Mouse (Mus musculus) urinary bladder, postnatal 4 days (tissue): ENCODE measurements around the gene Micu1.
"Not testable (repeated sequence)": the region's sequence is repeated elsewhere in the genome, so short reads cannot be mapped to it uniquely, and the experiment has no call there.

Source experiments
- DNase-seq, 2 experiments: peaks; one replicate each; pipeline ENCODE4 v3.0.0; 2021 to 2022; ENCODE audit warnings: low spot score in 2 of 2

The Micu1 gene

GRCm38 (mm10) chr10:59702207-59703032 is at the start of gene Micu1:
Gene Micu1 (plus strand): TSS chr10:59702477.
- peak; percentile 96 to 98 for DNase-seq

- DNase-seq, result no peak
Measured at GRCm38 (mm10) chr10:59656799-59657198, 45.5 kb upstream of the Micu1 start.

DNA sequence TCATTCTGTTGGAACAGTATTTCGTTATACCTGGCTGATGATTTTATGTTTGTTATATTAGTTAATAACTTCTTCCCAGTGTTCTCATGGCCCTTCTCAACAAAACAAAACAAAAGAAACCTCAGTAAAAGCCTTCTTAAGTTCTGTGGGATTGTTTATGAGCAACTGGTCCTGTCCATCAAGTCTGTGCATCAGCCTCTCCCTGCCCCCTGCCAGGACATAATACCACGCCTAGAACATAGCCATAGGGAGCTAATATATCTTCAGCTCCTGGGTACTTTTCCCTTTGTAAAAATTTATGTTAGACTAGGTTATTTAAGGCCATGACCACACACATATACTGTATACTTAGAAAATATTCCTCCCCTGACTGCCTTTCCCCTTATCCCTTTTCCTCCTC is 37.5 kb upstream of the Micu1 start:
- no peak for DNase-seq

GRCm38 (mm10) chr10:59665503-59666291 is 36.6 kb upstream of the Micu1 start:
- no peak for DNase-seq

- DNase-seq, result peak in 1 of 2 experiments; percentile 22
Measured at GRCm38 (mm10) chr10:59667377-59667776, 34.9 kb upstream of the Micu1 start.

GRCm38 (mm10) chr10:59668491-59668890 is 33.8 kb upstream of the Micu1 start:
- DNase-seq, result no peak

- no peak for DNase-seq
Measured at GRCm38 (mm10) chr10:59677836-59678235, 24.4 kb upstream of the Micu1 start.

DNA sequence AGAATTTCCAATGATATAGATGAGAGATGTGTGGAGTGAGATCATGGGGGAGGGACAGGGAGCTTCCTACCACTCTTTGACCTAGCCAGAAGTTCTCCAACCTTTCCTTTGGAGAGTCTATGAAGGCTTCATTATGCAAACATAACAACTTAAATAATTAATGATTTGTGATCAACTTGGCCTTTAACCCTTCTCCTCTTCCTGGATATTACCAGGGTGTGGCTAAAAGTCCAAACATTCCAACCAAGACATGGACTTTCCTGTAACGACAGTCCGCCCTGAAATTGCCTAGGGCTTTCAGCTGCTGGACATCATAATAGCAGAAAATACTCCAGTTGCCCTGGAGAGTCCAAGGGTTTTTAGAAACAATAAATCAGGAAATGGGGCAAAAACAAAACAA is 23.1 kb upstream of the Micu1 start:
- no peak for DNase-seq

GRCm38 (mm10) chr10:59685586-59685985 is 16.7 kb upstream of the Micu1 start:
- DNase-seq, result not testable (repeated sequence)

- no peak for DNase-seq
Measured at GRCm38 (mm10) chr10:59687126-59687525, 15.2 kb upstream of the Micu1 start.

DNA sequence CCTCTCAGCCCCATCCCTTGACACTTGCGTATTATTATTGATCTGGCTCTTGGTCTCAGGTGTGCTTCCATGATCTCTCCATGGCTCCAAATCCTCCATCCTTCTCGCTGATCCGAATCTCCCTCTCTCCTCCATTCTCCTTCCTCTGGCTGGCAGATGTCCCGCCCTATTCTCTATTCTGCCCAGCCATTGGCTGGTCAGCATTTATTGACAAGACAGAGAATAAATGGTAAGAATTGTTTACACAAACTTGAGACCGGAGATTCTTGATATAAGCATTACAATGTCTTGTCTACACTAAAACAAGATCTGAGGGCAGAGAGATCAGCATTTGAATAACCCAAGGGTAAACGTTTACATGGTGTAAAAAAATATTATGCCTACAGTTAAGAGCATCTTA is 12.4 kb upstream of the Micu1 start:
- no peak for DNase-seq

- DNase-seq, result no peak
Measured at GRCm38 (mm10) chr10:59692441-59692840, 9.8 kb upstream of the Micu1 start.

GRCm38 (mm10) chr10:59694104-59694503 is 8.2 kb upstream of the Micu1 start:
- DNase-seq, result no peak

- no peak for DNase-seq
Measured at GRCm38 (mm10) chr10:59699516-59699915, 2.8 kb upstream of the Micu1 start.

DNA sequence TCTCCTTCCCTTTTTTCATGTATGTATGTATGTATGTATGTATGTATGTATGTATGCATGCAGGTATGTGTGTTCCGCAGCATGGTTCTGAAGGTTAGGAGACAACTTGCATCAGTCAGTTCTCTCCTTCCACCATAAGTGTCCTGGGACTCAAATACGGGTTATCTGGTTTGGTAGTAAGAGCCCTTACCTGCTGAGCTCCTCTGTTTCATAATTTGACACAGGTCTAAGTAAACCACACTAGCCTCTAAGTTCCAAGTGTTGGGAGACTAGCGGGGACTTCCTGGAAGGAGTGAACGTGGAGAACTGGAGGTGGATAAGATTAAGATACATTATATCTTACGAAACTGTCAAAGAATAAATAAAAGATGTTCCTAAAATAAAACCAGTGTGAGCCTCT is 472 bp upstream of the Micu1 start:
- DNase-seq, result no peak

DNA sequence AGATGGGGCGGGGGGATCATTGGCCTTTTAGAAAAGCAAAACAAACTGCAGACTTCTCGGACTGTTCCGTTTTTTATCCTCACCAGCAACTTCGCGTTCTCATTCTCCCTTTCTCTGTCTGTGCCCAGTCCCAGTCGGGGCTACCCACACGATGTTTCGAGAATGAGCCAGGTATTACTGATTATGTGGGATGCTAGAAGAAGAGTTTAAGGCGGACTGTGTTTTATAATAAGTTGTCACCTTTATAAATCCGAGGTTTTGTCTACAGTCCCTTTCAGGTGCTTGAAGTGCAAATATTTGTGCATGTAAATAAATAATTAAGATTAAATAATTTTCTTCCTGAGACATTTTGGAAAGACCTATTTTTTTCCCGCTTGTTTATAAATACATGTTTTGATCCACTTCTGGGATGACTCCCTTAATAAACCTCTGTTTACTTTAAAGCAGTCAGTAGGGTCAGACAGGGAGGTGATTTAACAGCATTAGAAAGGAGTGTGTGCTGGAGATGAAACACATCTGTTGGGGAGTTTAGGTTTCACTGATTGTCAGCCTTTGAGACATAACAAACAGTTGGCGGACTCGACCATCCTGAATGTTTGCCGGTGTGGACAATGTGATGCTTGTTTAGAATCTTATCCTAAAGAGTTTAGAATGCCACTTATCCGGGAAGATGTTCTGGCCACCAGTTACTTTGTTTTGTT is 933 bp downstream of the Micu1 start:
- DNase-seq, result no peak

DNA sequence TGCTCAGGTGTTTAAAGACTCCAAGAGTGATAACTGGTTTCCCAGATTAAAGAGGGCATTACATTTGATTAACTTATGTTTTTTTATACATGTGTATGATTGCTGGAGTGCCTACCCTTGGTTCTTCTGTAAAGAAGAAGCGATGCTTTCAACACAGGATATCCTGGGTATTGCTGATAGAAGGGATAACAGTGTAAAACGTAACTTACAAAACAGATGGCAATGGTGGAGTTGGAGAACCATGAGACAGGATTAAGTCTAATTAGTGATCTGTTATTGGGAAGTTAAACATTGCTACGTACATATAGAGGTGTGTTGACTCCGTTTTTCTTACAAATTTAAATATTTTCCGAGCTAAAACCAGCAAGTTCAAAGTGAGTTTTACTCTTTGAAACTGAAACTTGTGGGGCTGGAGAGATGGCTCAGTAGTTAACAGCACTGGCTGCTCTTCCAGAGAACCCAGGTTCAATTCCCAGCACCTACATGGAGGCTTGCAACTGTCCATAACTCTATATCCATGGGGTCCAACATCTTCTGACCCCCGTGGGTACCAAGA is 4.8 kb downstream of the Micu1 start:
- DNase-seq, result no peak

DNA sequence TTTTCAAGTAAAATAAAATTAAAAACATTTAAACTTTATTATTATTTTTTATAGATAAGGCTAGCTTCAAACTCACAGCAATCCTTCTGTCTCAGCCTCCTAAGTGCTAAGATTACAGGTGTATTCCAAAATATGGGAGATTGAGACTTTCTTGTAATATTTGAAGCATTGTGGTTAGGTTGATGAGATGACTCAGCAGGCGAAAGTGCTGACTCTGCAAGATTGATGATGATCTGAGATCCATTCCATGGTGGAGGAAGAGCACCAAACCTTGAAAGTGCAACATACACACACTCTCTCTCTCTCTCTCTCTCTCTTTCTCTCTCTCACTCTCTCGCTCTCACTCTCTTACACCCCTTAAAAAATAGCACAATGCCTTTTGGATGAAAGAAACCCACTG is 5.3 kb downstream of the Micu1 start:
- no peak for DNase-seq

DNA sequence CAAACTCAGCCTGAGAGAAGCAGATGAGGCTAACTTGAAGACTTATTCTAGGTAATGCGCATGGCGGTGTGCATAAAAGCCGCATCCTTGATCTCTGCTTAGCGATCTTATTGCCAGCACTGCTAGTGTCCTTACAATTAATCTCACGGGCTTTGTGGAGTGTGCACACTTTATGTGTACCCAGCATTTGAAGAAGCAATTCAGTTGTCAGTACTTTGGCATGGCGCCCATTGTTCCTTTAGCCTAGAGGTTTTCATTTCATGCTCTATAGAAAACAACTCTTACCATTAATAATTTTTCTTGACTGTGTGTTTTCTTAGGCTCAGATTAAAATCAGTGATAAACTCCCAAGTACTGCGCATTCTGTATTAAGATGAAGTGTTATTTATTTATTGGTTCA is 7.0 kb downstream of the Micu1 start:
- no peak for DNase-seq

DNA sequence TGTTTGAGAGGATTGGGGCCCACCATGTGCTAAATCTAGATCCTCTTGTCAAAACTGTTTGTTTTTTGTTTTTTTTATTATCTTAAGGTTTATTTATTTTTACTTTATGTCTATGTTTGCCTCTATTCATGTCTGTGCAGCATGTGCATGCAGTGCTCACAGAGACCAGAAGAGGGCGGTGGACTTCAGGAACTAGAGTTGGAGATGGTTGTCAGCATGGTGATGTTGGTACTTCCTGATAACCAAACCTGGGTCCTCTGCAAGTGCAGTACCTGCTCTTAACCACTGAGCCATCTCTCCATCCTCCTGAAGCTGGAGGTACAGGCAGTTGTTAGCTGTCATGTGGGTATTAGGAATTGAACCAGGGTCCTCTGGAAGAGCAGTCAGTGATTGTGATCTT is 8.0 kb downstream of the Micu1 start:
- DNase-seq, result no peak

GRCm38 (mm10) chr10:59712062-59712461 is 9.8 kb downstream of the Micu1 start:
- DNase-seq, result no peak

DNA sequence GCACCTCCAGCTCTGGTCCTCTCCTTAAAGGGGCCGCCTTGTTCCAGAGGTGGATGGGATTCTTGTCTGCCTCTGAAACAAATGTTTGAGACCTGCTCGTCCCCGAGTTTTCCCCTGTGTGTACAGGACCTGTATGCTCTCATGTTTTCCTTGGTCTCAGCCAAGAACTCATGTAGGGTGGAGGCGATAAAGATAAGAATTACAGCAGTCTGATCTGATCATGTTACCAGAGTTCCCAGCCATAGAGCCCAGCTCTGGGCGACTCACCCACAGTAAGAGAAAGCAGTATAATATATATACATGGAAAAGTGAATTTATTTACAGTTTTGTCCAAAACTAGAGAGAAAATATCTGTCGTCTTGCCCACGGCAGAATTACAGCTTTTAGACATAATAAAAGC is 17.7 kb downstream of the Micu1 start:
- DNase-seq, result no peak
